Mouse (Mus musculus): ENCODE measurements around the gene Cercam.

DNA sequence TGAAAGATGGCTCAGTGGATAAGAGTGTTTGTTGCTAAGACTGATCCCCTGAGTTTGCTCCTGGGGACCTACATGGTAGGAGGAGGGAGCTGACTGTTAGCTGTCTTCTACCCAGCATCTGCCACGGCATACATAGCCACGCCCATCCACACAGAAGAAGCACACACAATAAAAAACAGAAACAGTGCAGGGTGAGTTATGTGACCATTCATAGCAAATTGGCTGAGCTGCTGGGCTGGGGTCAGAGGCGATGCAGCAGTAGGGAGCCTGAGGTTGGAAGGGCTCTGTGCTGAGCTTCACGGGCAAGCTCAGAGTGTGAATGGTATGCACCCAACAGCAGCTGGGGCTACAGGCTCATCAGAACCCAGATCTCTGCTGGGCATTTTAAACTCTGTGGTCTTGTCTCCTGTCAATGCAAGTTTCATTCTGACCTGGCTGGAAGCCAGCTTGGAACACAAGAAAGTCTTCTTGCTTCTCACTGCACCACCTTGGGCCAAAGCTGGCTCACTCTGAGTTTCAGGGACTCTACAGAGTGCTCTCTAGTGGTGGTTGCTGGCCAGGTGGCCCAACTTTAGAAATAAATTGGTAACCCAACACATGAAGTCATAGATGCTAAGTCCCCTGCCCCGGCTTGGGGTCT, 19.0 kb upstream of the Cercam start:
- no peak for TF ChIP-seq POLR2A (IDR thresholded peaks at IDR 0.05; ENCODE audit: borderline replicate concordance, extremely low read depth, low read depth, low read length)
- no peak for TF ChIP-seq CTCF (IDR thresholded peaks at IDR 0.05; ENCODE audit: insufficient read depth, low read length)

Data from lung, adult 2 months (tissue).